Mouse (Mus musculus) ES-Bruce4 (cell line): ENCODE results near the gene Ptpn6.

Source experiments
- CTCF ChIP-seq: IDR thresholded peaks from one replicate; pipeline ENCODE4 v1.8.1; 2011; ENCODE audit warnings: low read depth, low read length
- EP300 ChIP-seq: IDR thresholded peaks from 2 replicates; pipeline ENCODE4 v1.6.1; 2011; ENCODE audit warnings: low read depth, low read length; ENCODE audit not compliant: insufficient read depth

GRCm38 (mm10) chr6:124767920-124768703 lies 29.6 kb upstream of the Ptpn6 start:
- TF ChIP-seq CTCF (no peak), EP300 (no peak)
